Mouse (Mus musculus): Measurements from ENCODE around the gene Muc13.

DNA sequence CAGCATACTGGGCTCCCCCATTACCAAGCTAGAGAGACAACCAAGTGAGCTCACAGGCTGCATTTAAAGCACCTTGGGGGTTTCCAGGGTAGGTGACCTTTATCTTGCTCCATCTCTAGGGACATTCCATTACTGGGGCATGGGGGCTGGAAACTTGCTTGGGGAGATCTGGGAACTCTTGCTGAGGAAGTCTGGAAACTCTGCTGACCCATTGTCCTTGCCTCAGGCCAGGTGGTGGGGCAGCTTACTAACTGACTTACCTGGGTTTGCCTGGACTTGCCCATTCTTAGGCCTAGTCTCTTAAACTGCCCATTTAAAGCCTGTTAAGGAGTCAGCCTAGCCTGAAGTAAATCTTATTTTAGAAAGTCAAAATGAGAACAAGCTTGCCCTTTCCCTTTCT, 59.4 kb downstream of the Muc13 start:
- no peak for TF ChIP-seq CTCF (IDR thresholded peaks at IDR 0.05; ENCODE audit: control insufficient read depth, insufficient read depth, insufficient read length)
- TF ChIP-seq CEBPB (IDR thresholded peaks at IDR 0.05; ENCODE audit: low read depth): no peak
- no peak for TF ChIP-seq USF1 (IDR thresholded peaks at IDR 0.05; ENCODE audit: low read depth)
- no peak for TF ChIP-seq MAX (IDR thresholded peaks at IDR 0.05)
- TF ChIP-seq MYOD1 (IDR thresholded peaks at IDR 0.05; ENCODE audit: control insufficient read depth, insufficient read length, low read depth): no peak
- no peak for TF ChIP-seq MYOG (IDR thresholded peaks at IDR 0.05; ENCODE audit: control insufficient read depth, extremely low read depth, insufficient read length)
